Mouse (Mus musculus): ENCODE results near the gene Spsb3. TPM values are rescaled to one million over a fixed set of nuclear protein-coding genes. Genes with fewer than 3 reads are reported as not detected.

Spsb3 gene
- total and polyA plus RNA-seq, 3 experiments, result 14.4 to 23.3 (median 21.3) TPM

- no peak within 1 kb of the TSS for H3K4me3 ChIP-seq (replicated peaks in 1 of 3; ENCODE audit: low read depth in 2 of 3, low read length in 2 of 3, poor library complexity in 1 of 3)
- in situ Hi-C loops (cut with MboI; ENCODE audit: low pct_ligation_motif_present, low pct_unique_long_range_greater_than_20kb, low sequenced_read_pairs) (no loop called here), dilution Hi-C loops (cut with MboI; ENCODE audit: extremely low pct_ligation_motif_present, extremely low pct_unique_long_range_greater_than_20kb, low sequenced_read_pairs) (no loop called here)
- no peaks in the 10 kb centered on the region for H3K9me3 ChIP-seq (replicated peaks; ENCODE audit: low read length)
- no peak for TF ChIP-seq IRF4 (IDR thresholded peaks at IDR 0.05; ENCODE audit: low read depth, low read length)
- H3K79me2 ChIP-seq (replicated peaks; ENCODE audit: control insufficient read depth, extremely low read depth, insufficient read depth, poor library complexity, severe bottlenecking), result no peaks in the 10 kb centered on the region
- no peak for DNase-seq (ENCODE audit: extremely low read depth)
- H3K27me3 ChIP-seq (replicated peaks), result no peaks in the 10 kb centered on the region
- no peak within 1 kb of the TSS for H3K27ac ChIP-seq (ENCODE audit: insufficient read depth, low read depth)
- H3K9ac ChIP-seq (ENCODE audit: insufficient read depth, low read depth), result no peak within 1 kb of the TSS
- H3K36me3 ChIP-seq (replicated peaks in 1 of 2; ENCODE audit: control insufficient read depth in 1 of 2, insufficient read depth in 1 of 2, low read length in 1 of 2), result peaks cover 35 to 91% of the 10 kb centered on the region in 2 experiments
- no peak within 1 kb of the TSS for H3K4me2 ChIP-seq (ENCODE audit: insufficient read depth, low read depth, poor library complexity, severe bottlenecking)
- no peaks in the 10 kb centered on the region for H3K4me1 ChIP-seq (ENCODE audit: control insufficient read depth in 1 of 2, insufficient read depth in 2 of 2)
Observed at GRCm38 (mm10) chr17:24865776-24866175, 20.7 kb upstream of the Spsb3 start, which contains the start of gene Igfals. Gene Igfals (plus strand): TSS chr17:24865997.

DNA sequence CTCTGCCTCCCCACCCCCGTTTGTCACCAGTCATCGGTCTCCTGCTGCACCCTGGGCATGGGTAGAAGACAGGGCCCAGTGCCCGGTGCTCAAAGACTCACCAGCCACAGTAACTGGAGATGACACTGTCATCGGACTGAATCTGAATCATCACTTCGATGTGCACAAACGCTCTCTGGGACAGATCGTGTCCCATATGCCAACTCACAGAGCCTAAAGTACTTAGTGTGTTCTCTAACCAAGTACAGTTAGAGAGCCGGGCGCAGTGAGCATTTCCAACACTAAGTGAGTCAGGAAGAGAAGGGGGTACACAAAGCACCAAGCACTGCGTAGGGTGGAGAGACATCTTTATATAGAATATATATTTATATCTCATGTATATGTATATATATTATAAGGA, 18.5 kb upstream of the Spsb3 start:
- TF ChIP-seq NELFE (IDR thresholded peaks at IDR 0.05; ENCODE audit: low read depth, low read length) (no peak), CTCF (conservative IDR thresholded peaks at IDR 0.05 in 1 of 2, IDR thresholded peaks at IDR 0.05 in 1 of 2; ENCODE audit: low read depth in 2 of 2, low read length in 2 of 2) (no peak), EP300 (IDR thresholded peaks at IDR 0.05; ENCODE audit: low read length) (no peak), USF2 (conservative IDR thresholded peaks at IDR 0.05; ENCODE audit: low read depth, low read length) (no peak), NRF1 (IDR thresholded peaks at IDR 0.05; ENCODE audit: low read depth, low read length) (no peak), PAX5 (IDR thresholded peaks at IDR 0.05; ENCODE audit: low read length) (no peak), TBP (conservative IDR thresholded peaks at IDR 0.05; ENCODE audit: low read depth, low read length) (no peak), ZC3H11A (IDR thresholded peaks at IDR 0.05; ENCODE audit: low read depth, low read length) (no peak), MEF2A (IDR thresholded peaks at IDR 0.05; ENCODE audit: borderline replicate concordance, low read depth, low read length) (no peak), ETS1 (conservative IDR thresholded peaks at IDR 0.05; ENCODE audit: low read depth, low read length) (no peak), IRF4 (IDR thresholded peaks at IDR 0.05; ENCODE audit: low read depth, low read length) (no peak), CHD1 (IDR thresholded peaks at IDR 0.05; ENCODE audit: low read depth, low read length) (no peak), MAX (IDR thresholded peaks at IDR 0.05; ENCODE audit: low read length) (no peak), POLR2AphosphoS2 (IDR thresholded peaks at IDR 0.05; ENCODE audit: low read depth, low read length) (no peak), ZKSCAN1 (IDR thresholded peaks at IDR 0.05; ENCODE audit: borderline replicate concordance, low read depth, low read length) (no peak), SIN3A (IDR thresholded peaks at IDR 0.05; ENCODE audit: low read length) (no peak), USF1 (IDR thresholded peaks at IDR 0.05; ENCODE audit: low read depth, low read length) (no peak)
- H3K4me1 ChIP-seq (ENCODE audit: control insufficient read depth in 1 of 2, insufficient read depth in 2 of 2), result no peaks in the 10 kb centered on the region
- H3K4me3 ChIP-seq (replicated peaks in 1 of 3; ENCODE audit: low read depth in 2 of 3, low read length in 2 of 3, poor library complexity in 1 of 3), result no peak overlapping the region
- dilution Hi-C loops (cut with MboI; ENCODE audit: extremely low pct_ligation_motif_present, extremely low pct_unique_long_range_greater_than_20kb, low sequenced_read_pairs) (no loop called here), in situ Hi-C loops (cut with MboI; ENCODE audit: low pct_ligation_motif_present, low pct_unique_long_range_greater_than_20kb, low sequenced_read_pairs) (no loop called here)
- H3K36me3 ChIP-seq (replicated peaks in 1 of 2; ENCODE audit: control insufficient read depth in 1 of 2, insufficient read depth in 1 of 2, low read length in 1 of 2), result peaks cover 20 to 83% of the 10 kb centered on the region in 2 experiments
- no peaks in the 10 kb centered on the region for H3K9me3 ChIP-seq (replicated peaks; ENCODE audit: low read length)
- H3K9ac ChIP-seq (ENCODE audit: insufficient read depth, low read depth), result no peak overlapping the region
- no peak for DNase-seq (ENCODE audit: extremely low read depth)
- H3K79me2 ChIP-seq (replicated peaks; ENCODE audit: control insufficient read depth, extremely low read depth, insufficient read depth, poor library complexity, severe bottlenecking), result no peaks in the 10 kb centered on the region
- no peak overlapping the region for H3K4me2 ChIP-seq (ENCODE audit: insufficient read depth, low read depth, poor library complexity, severe bottlenecking)
- no peaks in the 10 kb centered on the region for H3K27me3 ChIP-seq (replicated peaks)
- no peak overlapping the region for H3K27ac ChIP-seq (ENCODE audit: insufficient read depth, low read depth)

All from CH12.LX (cell line).